Mouse (Mus musculus) liver, embryonic 16.5 days (tissue): ENCODE results near the gene Orm3. TPM values are rescaled to one million over a fixed set of nuclear protein-coding genes. Genes with fewer than 3 reads are reported as not detected.

Experiments used
- ATAC-seq: fragments of 200-750 bp; cut with Nextera tagmentation; 2 replicates; pipeline ENCODE4 v1.8.0; 2017; ENCODE audit warnings: low read depth, mild to moderate bottlenecking, moderate number of reproducible peaks, moderate library complexity
- H3K27ac ChIP-seq: fragments of 300-500 bp; sonication (generic); 2 replicates; pipeline ENCODE4 v1.5.1; 2014; ENCODE audit warnings: mild to moderate bottlenecking, low read length
- H3K27me3 ChIP-seq: fragments of 300-500 bp; sonication (generic); 2 replicates; pipeline ENCODE4 v1.6.1; 2014; ENCODE audit warnings: low read depth, low read length, mixed read lengths; ENCODE audit not compliant: control insufficient read depth, insufficient read depth
- H3K36me3 ChIP-seq: fragments of 300-500 bp; sonication (generic); 2 replicates; pipeline ENCODE4 v1.6.1; 2014; ENCODE audit warnings: mild to moderate bottlenecking; ENCODE audit not compliant: control insufficient read depth, insufficient read depth
- H3K4me1 ChIP-seq: fragments of 300-500 bp; sonication (generic); 2 replicates; pipeline ENCODE4 v1.6.1; 2014; ENCODE audit warnings: low read depth, low read length, mixed read lengths; ENCODE audit not compliant: control insufficient read depth
- H3K4me2 ChIP-seq: fragments of 300-500 bp; sonication (generic); 2 replicates; pipeline ENCODE4 v1.6.1; 2014; ENCODE audit warnings: low read depth, low read length, mixed read lengths
- H3K4me3 ChIP-seq: fragments of 300-500 bp; sonication (generic); 2 replicates; pipeline ENCODE4 v1.5.1; 2014; ENCODE audit warnings: low read depth, mild to moderate bottlenecking, low read length
- H3K9ac ChIP-seq: fragments of 300-500 bp; sonication (generic); 2 replicates; pipeline ENCODE4 v1.6.1; 2014; ENCODE audit warnings: low read depth, low read length
- H3K9me3 ChIP-seq: fragments of 300-500 bp; sonication (generic); replicated peaks from 2 replicates; pipeline ENCODE4 v1.6.1; 2016; ENCODE audit warnings: low read length; ENCODE audit not compliant: control insufficient read depth
- WGBS: fragments of 180-500 bp; shearing (Covaris S2); extraction: QIAGEN DNeasy Blood & Tissue Kit; methylation state at CpG from one replicate; pipeline ENCODE4 v1.1.7; 2014; ENCODE audit not compliant: insufficient replicate concordance; 5-methylcytosine and 5-hydroxymethylcytosine counted together
- polyA plus RNA-seq: library from polyadenylated mRNA; unstranded; fragments of >200 nt; fragmentation: Nextera tagmentation; extraction: Ambion mirVana; gene quantifications from 2 replicates; pipeline ENCODE4 v1.2.1, GENCODE M21; 2015

The Orm3 gene
- polyA plus RNA-seq, 1 experiment from 2014 or later = not detected

DNA sequence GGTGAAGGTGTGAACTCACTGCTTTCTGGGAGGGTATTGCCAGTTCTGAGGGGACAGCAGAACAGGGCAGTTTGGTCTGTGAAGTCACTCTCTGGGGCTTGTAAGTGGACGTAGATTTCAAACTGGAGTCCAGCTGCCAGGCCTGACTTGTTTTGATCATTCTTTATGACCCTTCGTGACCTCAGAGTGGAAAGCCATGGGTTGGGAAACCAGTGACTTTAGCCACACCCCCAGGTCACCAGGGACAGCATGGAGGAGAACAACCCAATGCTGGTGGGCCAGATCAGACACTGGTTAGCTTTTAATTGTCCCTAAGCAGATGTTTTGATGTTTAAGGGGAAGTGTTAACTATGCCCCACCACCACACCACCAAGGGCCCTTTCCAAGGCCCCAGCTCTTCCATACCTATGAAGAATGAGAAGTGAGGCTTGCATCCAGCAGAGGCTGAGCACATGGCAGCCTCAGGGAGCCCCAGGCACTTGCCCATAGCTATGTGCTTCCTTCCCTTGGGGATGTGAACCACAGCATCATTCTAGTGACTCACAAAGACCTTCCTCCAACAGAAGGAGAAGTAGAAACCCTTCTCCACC lies 1.1 kb downstream of the Orm3 start:
- H3K36me3 ChIP-seq = no peaks in the 10 kb centered on the region
- 36% methylated on average over 2 of the region's 2 CpGs for WGBS
- no peaks in the 10 kb centered on the region for H3K9me3 ChIP-seq
- H3K27ac ChIP-seq = no peak overlapping the region
- H3K27me3 ChIP-seq = no peaks in the 10 kb centered on the region
- no peak overlapping the region for H3K9ac ChIP-seq
- H3K4me2 ChIP-seq = no peak overlapping the region
- peak; percentile 57 for ATAC-seq
- H3K4me3 ChIP-seq = no peak overlapping the region
- H3K4me1 ChIP-seq = no peaks in the 10 kb centered on the region

DNA sequence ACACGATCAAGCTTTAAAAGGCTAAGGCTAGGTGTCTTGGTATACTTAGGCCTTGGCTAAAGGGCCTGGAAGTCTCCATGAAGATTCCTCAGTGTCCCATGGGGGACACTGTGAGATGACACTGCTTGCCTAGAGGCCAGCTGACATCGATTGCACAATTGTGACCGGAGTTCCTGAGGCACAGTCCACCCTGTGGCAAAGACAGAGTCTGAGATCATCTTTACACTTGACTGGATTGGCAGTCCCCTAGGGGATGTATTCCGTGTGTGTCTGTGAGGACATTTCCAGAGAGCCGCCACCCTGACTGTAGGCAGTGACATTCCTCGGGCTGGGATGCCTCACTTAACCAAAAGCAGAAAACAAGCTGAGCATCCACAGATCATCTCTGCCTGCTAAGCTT lies 3.9 kb downstream of the Orm3 start:
- no peaks in the 10 kb centered on the region for H3K4me1 ChIP-seq
- WGBS = 52% methylated on average over 6 of the region's 6 CpGs
- H3K9ac ChIP-seq = no peak overlapping the region
- ATAC-seq = peak; percentile 69
- H3K36me3 ChIP-seq = no peaks in the 10 kb centered on the region
- H3K9me3 ChIP-seq = no peaks in the 10 kb centered on the region
- no peak overlapping the region for H3K4me2 ChIP-seq
- H3K27me3 ChIP-seq = no peaks in the 10 kb centered on the region
- H3K27ac ChIP-seq = no peak overlapping the region
- H3K4me3 ChIP-seq = no peak overlapping the region

DNA sequence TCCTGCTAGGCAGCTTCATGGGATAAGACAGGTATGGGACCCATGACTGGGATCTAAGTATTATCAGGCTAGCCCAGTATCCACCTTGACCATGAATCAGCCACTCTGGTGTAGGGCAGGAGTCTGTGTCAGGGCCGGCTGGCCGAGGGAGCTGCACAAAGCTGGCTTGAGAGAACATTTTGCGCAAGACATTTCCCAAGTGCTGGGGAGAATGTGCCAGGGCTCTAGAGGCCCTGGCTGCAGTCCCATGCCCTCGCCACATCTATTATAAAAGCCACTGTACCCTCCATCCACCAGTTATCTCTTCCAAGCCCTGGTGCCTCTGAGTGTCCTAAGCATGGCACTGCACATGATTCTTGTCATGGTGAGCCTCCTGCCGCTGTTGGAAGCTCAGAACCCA lies 6.2 kb downstream of the Orm3 start, which contains the start of gene Orm2:
TSS of gene Orm2 (plus strand) at position 300 of the 400 bp plus-strand sequence.
- Histone ChIP-seq H3K36me3 (no peaks in the 10 kb centered on the region), H3K4me1 (no peaks in the 10 kb centered on the region), H3K4me3 (no peak within 1 kb of the TSS), H3K27me3 (no peaks in the 10 kb centered on the region), H3K9ac (no peak within 1 kb of the TSS), H3K27ac (no peak within 1 kb of the TSS), H3K4me2 (no peak within 1 kb of the TSS), H3K9me3 (no peaks in the 10 kb centered on the region)
- 66% methylated on average over 5 of the region's 5 CpGs for WGBS
- no peak for ATAC-seq

DNA sequence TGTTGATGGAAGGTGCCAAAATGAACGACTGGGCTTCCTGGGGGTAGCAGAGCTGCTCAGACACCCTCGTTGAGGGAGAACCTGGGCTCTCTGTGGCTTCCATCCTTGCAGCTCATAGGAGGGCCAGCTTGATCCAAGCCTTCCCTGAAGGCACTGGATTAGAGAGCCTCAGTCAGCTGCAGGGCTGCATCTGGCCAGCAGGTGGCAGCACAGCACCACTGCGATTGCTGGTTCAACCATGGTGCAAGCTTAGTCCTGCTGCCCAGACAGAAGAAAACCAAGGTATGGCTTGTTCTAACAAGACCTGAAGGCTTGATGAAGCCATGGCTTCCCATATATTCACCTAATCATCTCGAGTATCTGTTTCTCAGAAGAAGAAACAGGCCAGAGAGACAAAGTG lies 12.6 kb downstream of the Orm3 start:
- peaks cover 4% of the 10 kb centered on the region; the same call in 1 of the 2 replicates for H3K36me3 ChIP-seq

DNA sequence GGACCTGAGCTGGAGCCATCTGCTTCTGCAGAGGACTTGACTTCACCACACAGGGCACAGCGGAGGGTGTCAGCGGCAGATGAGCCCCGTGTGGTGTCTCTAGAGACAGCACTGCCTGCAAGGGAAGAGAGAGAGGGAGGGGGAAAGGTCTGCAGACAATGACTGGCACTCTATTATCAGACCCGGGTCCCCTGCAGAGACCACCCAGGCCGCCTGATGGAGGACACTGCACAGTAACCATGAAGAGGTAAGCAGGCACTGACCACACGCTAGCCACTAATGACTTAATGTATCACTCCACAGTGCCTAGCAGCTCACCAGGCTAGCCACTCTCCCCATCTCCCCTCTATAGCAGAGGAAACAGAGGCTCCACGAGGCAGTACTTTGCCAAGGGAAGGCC lies 14.9 kb downstream of the Orm3 start:
- ATAC-seq = no peak
- Histone ChIP-seq H3K4me1 (peaks cover 41% of the 10 kb centered on the region), H3K27ac (no peak overlapping the region; the same call in 1 of the 2 replicates), H3K36me3 (peaks cover 4% of the 10 kb centered on the region; the same call in 1 of the 2 replicates), H3K4me2 (no peak overlapping the region), H3K9me3 (no peaks in the 10 kb centered on the region), H3K9ac (no peak overlapping the region), H3K4me3 (no peak overlapping the region), H3K27me3 (no peaks in the 10 kb centered on the region)
- 65% methylated on average over 7 of the region's 7 CpGs for WGBS

More for the DNA sequence above, 12.6 kb downstream of the Orm3 start:
- Histone ChIP-seq H3K9ac (no peak overlapping the region), H3K27me3 (no peaks in the 10 kb centered on the region), H3K27ac (no peak overlapping the region), H3K4me1 (peaks cover 18% of the 10 kb centered on the region), H3K4me2 (no peak overlapping the region), H3K4me3 (no peak overlapping the region), H3K9me3 (no peaks in the 10 kb centered on the region)
- ATAC-seq = 0 out of 2 replicates have a peak, but pooled peaks have one; percentile 17
- WGBS = 10% methylated on average over 4 of the region's 4 CpGs

DNA sequence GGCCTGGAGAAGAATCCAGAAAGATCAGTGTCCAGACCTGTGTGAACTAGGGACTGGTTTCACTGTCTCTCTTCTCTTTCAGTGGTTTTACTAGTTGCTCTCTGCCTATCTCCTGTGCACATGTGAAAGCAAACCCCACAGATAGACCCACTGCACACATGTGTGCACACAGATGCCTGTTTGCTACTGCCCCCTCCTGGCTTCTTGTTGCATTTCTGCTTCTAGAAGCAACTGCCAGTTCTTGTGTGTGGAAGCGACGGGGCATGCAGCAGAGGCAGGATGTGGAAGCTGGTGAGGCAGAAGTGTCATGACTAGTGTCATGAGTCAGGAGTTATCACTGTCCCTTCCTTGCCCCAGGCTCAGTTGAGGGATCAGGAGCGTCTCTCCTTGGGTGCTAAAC lies 15.9 kb downstream of the Orm3 start:
- H3K9ac ChIP-seq = no peak overlapping the region

DNA sequence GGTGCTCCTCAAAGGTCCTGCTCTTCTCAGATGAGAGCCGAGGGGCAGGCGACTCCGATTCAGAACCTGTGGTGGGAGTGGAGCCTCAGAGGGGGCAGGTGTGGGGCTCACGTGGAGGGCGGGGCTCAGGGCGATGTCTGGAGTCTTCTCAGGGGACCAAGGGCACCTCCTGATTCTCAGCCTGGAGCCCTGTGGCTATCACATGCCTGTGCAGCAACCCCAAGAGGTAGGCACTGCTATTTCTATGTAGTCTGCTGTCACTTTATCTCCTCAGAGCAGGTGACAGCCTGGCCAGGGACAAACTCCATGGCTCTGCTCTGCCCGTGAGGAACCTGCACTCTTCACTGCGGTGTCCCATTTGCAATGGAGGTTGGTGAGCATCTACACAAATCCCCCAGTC lies 17.4 kb downstream of the Orm3 start:
- no peaks in the 10 kb centered on the region for H3K27me3 ChIP-seq
- H3K4me2 ChIP-seq = peak overlapping the region; percentile 56
- peak overlapping the region; percentile 20; the same call in 1 of the 2 replicates for H3K9ac ChIP-seq
- H3K27ac ChIP-seq = peak overlapping the region; percentile 97
- no peak overlapping the region for H3K4me3 ChIP-seq
- H3K36me3 ChIP-seq = peaks cover 4% of the 10 kb centered on the region; the same call in 1 of the 2 replicates
- peaks cover 43% of the 10 kb centered on the region for H3K4me1 ChIP-seq
- WGBS = 44% methylated on average over 8 of the region's 8 CpGs
- no peaks in the 10 kb centered on the region for H3K9me3 ChIP-seq
- ATAC-seq = peak; percentile 70

More for the DNA sequence above, 15.9 kb downstream of the Orm3 start:
- Histone ChIP-seq H3K4me3 (no peak overlapping the region), H3K36me3 (peaks cover 4% of the 10 kb centered on the region; the same call in 1 of the 2 replicates), H3K27ac (no peak overlapping the region; the same call in 1 of the 2 replicates), H3K4me2 (no peak overlapping the region), H3K9me3 (no peaks in the 10 kb centered on the region), H3K4me1 (peaks cover 43% of the 10 kb centered on the region), H3K27me3 (no peaks in the 10 kb centered on the region)
- no peak for ATAC-seq
- 28% methylated on average over 3 of the region's 3 CpGs for WGBS

DNA sequence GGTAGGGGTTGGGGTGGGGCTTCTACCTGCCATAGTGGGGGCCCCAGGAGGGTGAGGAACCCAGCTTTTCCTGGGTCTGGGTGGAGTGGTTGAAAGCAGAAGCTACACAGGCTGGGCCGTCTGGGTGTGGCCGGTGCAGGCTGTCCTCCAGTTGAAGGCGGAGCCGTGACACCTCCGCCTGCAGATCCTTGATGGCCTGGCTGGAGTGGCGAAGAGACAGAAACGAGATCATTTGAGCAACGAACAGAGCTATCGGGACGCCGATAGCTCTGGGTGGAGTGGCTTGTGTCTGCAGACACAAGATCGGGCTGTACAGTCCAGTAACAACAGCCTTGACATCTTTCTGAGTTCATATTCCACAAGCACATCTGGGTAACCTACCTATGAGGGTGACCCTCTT lies 18.4 kb downstream of the Orm3 start:
- Histone ChIP-seq H3K4me3 (peak overlapping the region; percentile 15), H3K9me3 (no peaks in the 10 kb centered on the region), H3K9ac (peak overlapping the region; percentile 58), H3K36me3 (peaks cover 9% of the 10 kb centered on the region; the same call in 1 of the 2 replicates), H3K4me1 (peaks cover 43% of the 10 kb centered on the region), H3K27ac (peak overlapping the region; percentile 97), H3K4me2 (peak overlapping the region; percentile 56), H3K27me3 (no peaks in the 10 kb centered on the region)
- peak; percentile 90 for ATAC-seq
- 22% methylated on average over 12 of the region's 12 CpGs for WGBS

DNA sequence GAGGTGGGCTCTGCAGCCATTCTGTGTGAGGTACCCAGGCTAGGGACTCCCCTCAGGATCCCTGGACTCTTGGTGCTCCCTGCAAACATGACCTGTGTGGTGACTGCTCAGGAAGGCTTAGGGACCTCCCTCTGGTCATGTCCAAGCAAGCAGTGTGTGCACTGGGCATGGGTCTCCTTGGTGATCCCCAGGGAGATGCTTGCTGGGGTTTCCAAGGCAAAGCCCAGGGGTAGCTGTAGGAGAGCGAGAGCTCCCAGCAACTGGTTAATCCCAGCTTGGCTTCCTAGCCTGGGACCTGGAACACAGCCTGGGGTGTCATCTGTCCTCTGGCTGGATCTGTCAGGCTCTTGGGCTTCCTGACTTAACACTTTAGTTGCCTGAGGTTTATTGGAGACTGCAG lies 19.4 kb downstream of the Orm3 start:
- Histone ChIP-seq H3K27ac (peak overlapping the region; percentile 97), H3K4me2 (no peak overlapping the region), H3K9ac (peak overlapping the region; percentile 58), H3K9me3 (no peaks in the 10 kb centered on the region), H3K27me3 (no peaks in the 10 kb centered on the region), H3K4me1 (peaks cover 43% of the 10 kb centered on the region), H3K36me3 (peaks cover 9% of the 10 kb centered on the region; the same call in 1 of the 2 replicates), H3K4me3 (no peak overlapping the region)
- WGBS = 83% methylated on average over 1 of the region's 1 CpGs
- no peak for ATAC-seq
